9 mouse cellular contexts compared by ENCODE assay signal in genomic region chr17:6172440-6172839, GRCm38 (mm10).
DNase-seq lines count a peak whose midpoint lies in the region; ATAC-seq and TF ChIP-seq lines count a peak whose summit lies in the region.
"Had no signal": no experiment of that assay in that cellular context is flagged by ENCODE, and none has a peak within 500 bp of the region (broad histone marks: within the 10 kb centered on the region; RNA-seq: fewer than 3 reads in every experiment).

No protein-coding gene starts in this region.

- H3K9me3 ChIP-seq in forebrain, postnatal 0 days (ENCODE audit: low read length): no peaks in the 10 kb centered on the region
- no peaks in the 10 kb centered on the region for H3K9me3 ChIP-seq in forebrain, embryonic 11.5 days (ENCODE audit: control insufficient read depth, low read length)
- H3K9me3 ChIP-seq in heart, embryonic 11.5 days (replicated peaks; ENCODE audit: control insufficient read depth, low read length): 0 out of 2 replicates have a peak, but pooled peaks cover 3% of the 10 kb centered on the region
- H3K9me3 ChIP-seq: liver, embryonic 13.5 days had no signal

- H3K4me3 ChIP-seq in forebrain, postnatal 0 days (ENCODE audit: low read depth, low read length): no peak overlapping the region
- no peak overlapping the region for H3K4me3 ChIP-seq in forebrain, embryonic 11.5 days (ENCODE audit: low read depth, low read length)
- no peak overlapping the region for H3K4me3 ChIP-seq in heart, embryonic 11.5 days (ENCODE audit: low read depth, low read length)
- H3K4me3 ChIP-seq: liver, embryonic 13.5 days had no signal

- H3K4me1 ChIP-seq in forebrain, postnatal 0 days (ENCODE audit: insufficient read depth): peaks cover 3% of the 10 kb centered on the region; the same call in 1 of the 2 replicates
- H3K4me1 ChIP-seq in forebrain, embryonic 11.5 days (replicated peaks; ENCODE audit: control insufficient read depth, insufficient read depth, low read length): no peaks in the 10 kb centered on the region
- peaks cover 17% of the 10 kb centered on the region for H3K4me1 ChIP-seq in heart, embryonic 11.5 days (ENCODE audit: control insufficient read depth, insufficient read depth, low read length)

- H3K27me3 ChIP-seq in forebrain, postnatal 0 days (ENCODE audit: insufficient read depth, low read length): no peaks in the 10 kb centered on the region
- H3K27me3 ChIP-seq in forebrain, embryonic 11.5 days (ENCODE audit: control insufficient read depth, insufficient read depth, low read length): no peaks in the 10 kb centered on the region
- H3K27me3 ChIP-seq in heart, embryonic 11.5 days (ENCODE audit: control insufficient read depth, insufficient read depth, low read length): no peaks in the 10 kb centered on the region
- H3K27me3 ChIP-seq: liver, embryonic 13.5 days had no signal

- ATAC-seq in forebrain, postnatal 0 days: no peak
- no peak for ATAC-seq in forebrain, embryonic 11.5 days (replicated peaks; ENCODE audit: low FRiP score)
- ATAC-seq in heart, embryonic 11.5 days (replicated peaks; ENCODE audit: insufficient number of reproducible peaks, low FRiP score, low TSS enrichment): no peak

- no peak for DNase-seq in forebrain, postnatal 0 days
- no peak for DNase-seq in forebrain, embryonic 11.5 days (ENCODE audit: low spot score)
- peak; percentile 54 for DNase-seq in 3134 (ENCODE audit: extremely low read depth, insufficient read length, low spot score)
- peak; percentile 61 for DNase-seq in lung, postnatal 36 days
- no peak for DNase-seq in frontal cortex, postnatal 14 days (ENCODE audit: low spot score in 2 of 2)
- no peak for DNase-seq in frontal cortex, postnatal 36 days (ENCODE audit: low spot score in 2 of 2)
- no peak for DNase-seq in left cerebral cortex, adult 18-20 months (ENCODE audit: low spot score in 2 of 2)

- no peak overlapping the region for H3K9ac ChIP-seq in forebrain, postnatal 0 days
- H3K9ac ChIP-seq in forebrain, embryonic 11.5 days (ENCODE audit: low read length): no peak overlapping the region
- no peak overlapping the region for H3K9ac ChIP-seq in heart, embryonic 11.5 days (ENCODE audit: low read depth, low read length)
- H3K9ac ChIP-seq: liver, embryonic 13.5 days had no signal

- no peak overlapping the region for H3K4me2 ChIP-seq in forebrain, postnatal 0 days (ENCODE audit: low read depth)
- H3K4me2 ChIP-seq in forebrain, embryonic 11.5 days (ENCODE audit: low read depth, low read length, severe bottlenecking): no peak overlapping the region
- peak overlapping the region; percentile 39; the same call in 1 of the 2 replicates for H3K4me2 ChIP-seq in heart, embryonic 11.5 days
- H3K4me2 ChIP-seq: liver, embryonic 13.5 days had no signal

- 0 out of 2 replicates have a peak overlapping the region, but pooled peaks have one; percentile 60 for H3K27ac ChIP-seq in forebrain, postnatal 0 days (ENCODE audit: low read depth, low read length)
- no peak overlapping the region for H3K27ac ChIP-seq in forebrain, embryonic 11.5 days (ENCODE audit: low read depth, low read length)
- H3K27ac ChIP-seq in heart, embryonic 11.5 days (ENCODE audit: low read depth, low read length): peak overlapping the region; percentile 84
- H3K27ac ChIP-seq: liver, embryonic 13.5 days had no signal

- peaks cover 3% of the 10 kb centered on the region for H3K36me3 ChIP-seq in forebrain, postnatal 0 days (ENCODE audit: insufficient read depth)
- H3K36me3 ChIP-seq in forebrain, embryonic 11.5 days (ENCODE audit: control insufficient read depth, insufficient read depth, low read length): no peaks in the 10 kb centered on the region
- H3K36me3 ChIP-seq in heart, embryonic 11.5 days (ENCODE audit: control insufficient read depth, insufficient read depth, low read length): no peaks in the 10 kb centered on the region
- H3K36me3 ChIP-seq: liver, embryonic 13.5 days had no signal

- no peak for TF ChIP-seq CTCF in forebrain, postnatal 0 days (IDR thresholded peaks at IDR 0.05; ENCODE audit: low read depth)

- 68% methylated on average over 7 of the region's 7 CpGs for WGBS in forebrain, postnatal 0 days
- WGBS in forebrain, embryonic 11.5 days: 86% methylated on average over 7 of the region's 7 CpGs
- 57% methylated on average over 7 of the region's 7 CpGs for WGBS in heart, embryonic 11.5 days (ENCODE audit: insufficient replicate concordance)

Comparison
In these comparisons a context has a peak if more than half of its experiments do, and no peak if none do; other contexts are left out.
1. DNase-seq: peak in 3134 (single experiment) and lung, postnatal 36 days (single experiment); none in forebrain, postnatal 0 days (single experiment), forebrain, embryonic 11.5 days (single experiment), frontal cortex, postnatal 14 days (0 of 2), frontal cortex, postnatal 36 days (0 of 2) and left cerebral cortex, adult 18-20 months (0 of 2).